Mouse (Mus musculus) olfactory bulb, adult 2 months (tissue): ENCODE results near the gene Tsen34.

Experiments used
- CTCF ChIP-seq: fragments of 200-500 bp; IDR thresholded peaks from 2 replicates; pipeline ENCODE4 v1.5.1; 2012; ENCODE audit warnings: low read depth, mild to moderate bottlenecking, low read length, moderate library complexity; ENCODE audit not compliant: insufficient read depth
- POLR2A ChIP-seq: fragments of 200-500 bp; IDR thresholded peaks from 2 replicates; pipeline ENCODE4 v1.6.1; 2012; ENCODE audit warnings: mild to moderate bottlenecking, low read depth, low read length, moderate library complexity; ENCODE audit not compliant: insufficient read depth

DNA sequence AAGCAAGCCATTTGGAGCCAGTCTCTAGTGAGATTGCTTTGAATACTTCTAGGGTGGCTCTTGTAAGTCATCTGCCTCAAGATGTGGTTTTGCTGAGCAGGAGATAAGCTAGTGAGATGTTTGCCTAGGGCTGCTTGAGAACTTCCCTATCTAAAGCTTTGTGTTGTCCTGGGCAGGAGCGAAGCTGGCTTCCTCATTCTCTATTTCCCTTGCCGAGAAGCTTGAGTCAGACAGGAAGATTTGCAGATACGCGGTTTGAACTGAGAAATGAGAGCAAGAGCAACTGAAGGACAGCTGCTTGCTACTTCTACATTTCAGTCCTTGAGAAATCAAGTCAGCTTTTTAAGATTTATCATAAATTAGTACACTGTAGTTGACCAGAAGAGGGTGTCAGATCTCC, 14.4 kb downstream of the Tsen34 start:
- TF ChIP-seq POLR2A (no peak), CTCF (no peak)
